Mouse (Mus musculus): ENCODE measurements at regions not wholly inside any gene's neighbourhood (a gene's known extent, or its start where the extent isn't known, plus 50 kb on each side); places are given as distances from the start of the nearest gene placed in this dataset.

- no peaks in the 10 kb centered on the region for H3K9me3 ChIP-seq
- no peaks in the 10 kb centered on the region for H3K27me3 ChIP-seq
- no peak overlapping the region for H3K9ac ChIP-seq
- no peak overlapping the region for H3K27ac ChIP-seq
- H3K36me3 ChIP-seq, result no peaks in the 10 kb centered on the region
- WGBS, result 68% methylated on average over 3 of the region's 3 CpGs
- H3K4me3 ChIP-seq, result no peak overlapping the region
- no peak for ATAC-seq (ENCODE audit: low FRiP score)
- no peak overlapping the region for H3K4me2 ChIP-seq
- H3K4me1 ChIP-seq (replicated peaks), result peaks cover 8% of the 10 kb centered on the region
Observed at GRCm38 (mm10) chr3:21820051-21820598, 256.3 kb upstream of the Tbl1xr1 start.

GRCm38 (mm10) chr3:21822675-21823074, 253.8 kb upstream of the Tbl1xr1 start:
- H3K4me2 ChIP-seq, result no peak overlapping the region
- no peak overlapping the region for H3K27ac ChIP-seq
- no peak overlapping the region for H3K9ac ChIP-seq
- H3K27me3 ChIP-seq, result no peaks in the 10 kb centered on the region
- peaks cover 8% of the 10 kb centered on the region for H3K4me1 ChIP-seq (replicated peaks)
- no peak for ATAC-seq (ENCODE audit: low FRiP score)
- H3K9me3 ChIP-seq, result no peaks in the 10 kb centered on the region
- 85% methylated on average over 4 of the region's 4 CpGs for WGBS
- no peak overlapping the region for H3K4me3 ChIP-seq
- H3K36me3 ChIP-seq, result no peaks in the 10 kb centered on the region

- Histone ChIP-seq H3K27ac (no peak overlapping the region), H3K4me3 (no peak overlapping the region), H3K36me3 (no peaks in the 10 kb centered on the region), H3K4me2 (no peak overlapping the region), H3K9me3 (no peaks in the 10 kb centered on the region), H3K9ac (no peak overlapping the region), H3K27me3 (no peaks in the 10 kb centered on the region), H3K4me1 (replicated peaks) (peaks cover 8% of the 10 kb centered on the region)
- ATAC-seq (ENCODE audit: low FRiP score), result peak; percentile 27; the same call in 1 of the 2 replicates
- WGBS, result 74% methylated on average over 4 of the region's 4 CpGs
Observed at GRCm38 (mm10) chr3:21823331-21823730, 253.1 kb upstream of the Tbl1xr1 start.

- no peaks in the 10 kb centered on the region for H3K27me3 ChIP-seq
- H3K36me3 ChIP-seq, result no peaks in the 10 kb centered on the region
- 24% methylated on average over 8 of the region's 8 CpGs for whole genome bisulfite sequencing
- peaks cover 8% of the 10 kb centered on the region for H3K4me1 ChIP-seq (replicated peaks)
- no peaks in the 10 kb centered on the region for H3K9me3 ChIP-seq
- H3K4me2 ChIP-seq, result no peak overlapping the region
- no peak overlapping the region for H3K4me3 ChIP-seq
- no peak overlapping the region for H3K9ac ChIP-seq
- peak; percentile 76 for ATAC-seq (ENCODE audit: low FRiP score)
- peak overlapping the region; percentile 30; the same call in 1 of the 2 replicates for H3K27ac ChIP-seq
Observed at GRCm38 (mm10) chr3:21824101-21824880, 252.2 kb upstream of the Tbl1xr1 start.

- H3K9ac ChIP-seq, result no peak overlapping the region
- H3K9me3 ChIP-seq, result no peaks in the 10 kb centered on the region
- H3K27ac ChIP-seq, result peak overlapping the region; percentile 30; the same call in 1 of the 2 replicates
- H3K4me3 ChIP-seq, result no peak overlapping the region
- no peak for ATAC-seq (ENCODE audit: low FRiP score)
- H3K27me3 ChIP-seq, result no peaks in the 10 kb centered on the region
- no peak overlapping the region for H3K4me2 ChIP-seq
- peaks cover 8% of the 10 kb centered on the region for H3K4me1 ChIP-seq (replicated peaks)
- H3K36me3 ChIP-seq, result no peaks in the 10 kb centered on the region
- 92% methylated on average over 5 of the region's 5 CpGs for WGBS
Observed at GRCm38 (mm10) chr3:21824913-21825610, 251.4 kb upstream of the Tbl1xr1 start.

- H3K27me3 ChIP-seq, result no peaks in the 10 kb centered on the region
- H3K4me3 ChIP-seq, result no peak overlapping the region
- H3K4me2 ChIP-seq, result no peak overlapping the region
- no peaks in the 10 kb centered on the region for H3K36me3 ChIP-seq
- H3K9ac ChIP-seq, result no peak overlapping the region
- H3K9me3 ChIP-seq, result no peaks in the 10 kb centered on the region
- H3K4me1 ChIP-seq (replicated peaks), result peaks cover 8% of the 10 kb centered on the region
- H3K27ac ChIP-seq, result no peak overlapping the region
- no peak for ATAC-seq (ENCODE audit: low FRiP score)
Observed at GRCm38 (mm10) chr3:21827656-21828055, 248.8 kb upstream of the Tbl1xr1 start.

GRCm38 (mm10) chr3:21833111-21833510, 243.3 kb upstream of the Tbl1xr1 start:
- no peak for ATAC-seq (ENCODE audit: low FRiP score)
- Histone ChIP-seq H3K27me3 (no peaks in the 10 kb centered on the region), H3K9ac (no peak overlapping the region), H3K27ac (no peak overlapping the region), H3K4me1 (replicated peaks) (no peaks in the 10 kb centered on the region), H3K4me2 (no peak overlapping the region), H3K36me3 (no peaks in the 10 kb centered on the region), H3K9me3 (no peaks in the 10 kb centered on the region), H3K4me3 (no peak overlapping the region)
- WGBS, result 93% methylated on average over 12 of the region's 12 CpGs

GRCm38 (mm10) chr3:21835526-21835925, 240.9 kb upstream of the Tbl1xr1 start:
- H3K9me3 ChIP-seq, result no peaks in the 10 kb centered on the region
- no peaks in the 10 kb centered on the region for H3K27me3 ChIP-seq
- H3K9ac ChIP-seq, result no peak overlapping the region
- no peak overlapping the region for H3K27ac ChIP-seq
- WGBS, result 84% methylated on average over 1 of the region's 1 CpGs
- no peak overlapping the region for H3K4me2 ChIP-seq
- no peak overlapping the region for H3K4me3 ChIP-seq
- H3K4me1 ChIP-seq (replicated peaks), result peaks cover 2% of the 10 kb centered on the region; the same call in 1 of the 2 replicates
- H3K36me3 ChIP-seq, result no peaks in the 10 kb centered on the region
- no peak for ATAC-seq (ENCODE audit: low FRiP score)

GRCm38 (mm10) chr3:21837297-21837946, 239.0 kb upstream of the Tbl1xr1 start:
- peaks cover 18% of the 10 kb centered on the region for H3K4me1 ChIP-seq (replicated peaks)
- no peak overlapping the region for H3K4me2 ChIP-seq
- H3K9ac ChIP-seq, result no peak overlapping the region
- ATAC-seq (ENCODE audit: low FRiP score), result no peak
- H3K4me3 ChIP-seq, result no peak overlapping the region
- WGBS, result 79% methylated on average over 4 of the region's 4 CpGs
- H3K27ac ChIP-seq, result no peak overlapping the region
- H3K9me3 ChIP-seq, result no peaks in the 10 kb centered on the region
- no peaks in the 10 kb centered on the region for H3K36me3 ChIP-seq
- H3K27me3 ChIP-seq, result no peaks in the 10 kb centered on the region

- Histone ChIP-seq H3K4me2 (no peak overlapping the region), H3K9ac (no peak overlapping the region), H3K27ac (no peak overlapping the region), H3K9me3 (no peaks in the 10 kb centered on the region), H3K36me3 (no peaks in the 10 kb centered on the region), H3K4me3 (no peak overlapping the region), H3K27me3 (no peaks in the 10 kb centered on the region), H3K4me1 (replicated peaks) (peaks cover 30% of the 10 kb centered on the region)
- ATAC-seq (ENCODE audit: low FRiP score), result no peak
- WGBS, result 25% methylated on average over 5 of the region's 5 CpGs
Observed at GRCm38 (mm10) chr3:21840751-21841488, 235.5 kb upstream of the Tbl1xr1 start.

GRCm38 (mm10) chr3:21841506-21841905, 234.9 kb upstream of the Tbl1xr1 start:
- Histone ChIP-seq H3K4me3 (no peak overlapping the region), H3K4me1 (replicated peaks) (peaks cover 30% of the 10 kb centered on the region), H3K9ac (no peak overlapping the region), H3K36me3 (no peaks in the 10 kb centered on the region), H3K4me2 (no peak overlapping the region), H3K9me3 (no peaks in the 10 kb centered on the region), H3K27me3 (no peaks in the 10 kb centered on the region), H3K27ac (no peak overlapping the region)
- ATAC-seq (ENCODE audit: low FRiP score), result no peak
- WGBS, result 29% methylated on average over 1 of the region's 1 CpGs
